Mouse (Mus musculus): ENCODE measurements around the gene Ap3b1.

The Ap3b1 gene

DNA sequence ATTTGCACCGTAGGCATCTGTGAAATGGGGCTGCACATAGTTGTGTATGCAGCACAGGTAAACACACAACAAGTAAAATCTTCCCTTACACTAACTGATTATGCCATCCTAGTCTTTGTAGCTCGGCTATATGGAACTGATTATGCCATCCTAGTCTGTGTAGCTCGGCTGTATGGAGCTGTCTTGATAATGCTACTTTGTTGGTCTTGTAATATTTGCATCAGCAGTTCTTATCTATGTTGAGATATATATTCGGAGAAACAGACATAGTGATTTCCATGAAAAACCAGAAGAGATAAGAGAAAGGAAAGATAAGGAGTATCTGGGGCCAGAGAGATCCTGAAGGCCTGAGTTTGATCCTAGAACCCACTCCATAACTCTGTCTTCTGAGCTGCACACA is 178.6 kb downstream of the Ap3b1 start:
- no peak for DNase-seq (ENCODE audit: low spot score in 2 of 2)

DNA sequence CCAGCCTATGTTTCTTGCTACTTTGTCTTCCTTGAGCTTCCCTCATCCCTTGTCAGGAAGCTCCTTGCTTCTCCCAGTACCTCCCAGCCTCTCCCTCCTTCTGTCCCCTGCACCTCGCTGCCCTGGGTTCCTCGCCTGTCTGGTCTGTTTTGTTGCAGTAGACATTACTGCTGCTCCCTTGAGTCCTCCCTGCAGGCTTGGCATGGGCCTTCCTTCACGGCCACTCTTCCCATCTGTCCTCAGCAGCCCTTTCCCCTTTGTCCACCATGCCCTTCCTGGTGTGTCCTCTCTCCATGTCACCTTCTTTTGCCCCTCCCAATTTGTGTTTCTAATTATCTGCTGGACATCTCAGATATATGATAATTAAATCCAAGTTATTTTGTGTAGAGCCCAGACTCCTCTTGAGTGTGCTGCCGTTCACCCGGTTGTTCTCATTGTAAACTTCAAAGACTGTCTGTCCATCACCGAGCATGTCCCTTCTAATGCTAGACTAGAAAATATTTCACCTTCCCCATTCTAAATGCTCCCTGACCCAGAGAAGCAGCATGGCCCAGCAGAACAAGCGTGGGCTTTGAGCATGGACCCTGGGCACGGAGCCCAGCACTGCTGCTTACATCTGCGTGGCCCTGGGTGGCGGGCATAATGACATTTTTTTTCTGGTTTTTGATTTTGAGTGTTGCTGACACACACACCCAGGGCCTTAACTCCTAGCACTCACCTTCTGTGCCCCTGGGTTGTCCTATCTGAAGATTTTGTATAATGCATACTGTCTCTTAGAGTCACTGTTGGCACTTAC is 181.3 kb downstream of the Ap3b1 start:
- DNase-seq (ENCODE audit: low spot score in 2 of 2): no peak

DNA sequence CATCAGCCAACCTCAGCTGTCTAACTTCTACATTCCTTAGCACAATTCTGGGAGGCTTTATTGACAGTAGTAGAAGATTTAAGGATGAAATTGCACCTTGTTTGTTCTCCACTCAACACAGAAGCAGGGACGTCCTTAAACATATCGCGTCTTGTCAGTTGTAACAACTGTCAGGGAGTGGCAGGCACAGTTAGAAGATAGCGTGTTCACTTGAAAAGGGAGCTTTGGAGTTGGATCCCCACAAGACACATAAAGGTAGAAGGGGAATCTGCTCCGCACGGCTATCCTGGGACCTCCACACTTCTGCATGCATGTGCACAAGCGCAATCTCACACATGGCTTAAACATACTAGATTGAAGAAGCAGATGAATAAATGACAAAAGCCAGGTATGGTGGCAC is 183.3 kb downstream of the Ap3b1 start:
- no peak for DNase-seq (ENCODE audit: low spot score in 2 of 2)

DNA sequence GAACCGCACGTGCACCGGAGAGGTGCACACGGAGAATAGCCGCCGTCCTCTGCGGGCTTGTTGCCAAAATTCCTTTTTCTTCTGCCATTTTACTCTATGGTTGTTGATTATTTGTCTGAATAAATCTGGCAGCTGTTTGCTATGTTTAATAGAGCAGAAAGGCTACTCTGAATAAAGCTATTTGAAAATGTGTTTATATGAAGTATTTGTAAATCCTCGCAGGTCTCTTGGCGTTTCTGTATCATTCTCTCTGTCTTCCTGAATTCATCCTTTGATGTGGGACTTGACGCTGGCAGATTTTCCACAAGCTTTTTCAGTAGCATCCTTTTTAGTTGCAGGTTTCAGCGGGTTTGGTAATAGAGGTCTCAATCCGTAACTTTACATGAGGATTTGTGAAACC is 185.5 kb downstream of the Ap3b1 start:
- DNase-seq (ENCODE audit: low spot score in 2 of 2): no peak

DNA sequence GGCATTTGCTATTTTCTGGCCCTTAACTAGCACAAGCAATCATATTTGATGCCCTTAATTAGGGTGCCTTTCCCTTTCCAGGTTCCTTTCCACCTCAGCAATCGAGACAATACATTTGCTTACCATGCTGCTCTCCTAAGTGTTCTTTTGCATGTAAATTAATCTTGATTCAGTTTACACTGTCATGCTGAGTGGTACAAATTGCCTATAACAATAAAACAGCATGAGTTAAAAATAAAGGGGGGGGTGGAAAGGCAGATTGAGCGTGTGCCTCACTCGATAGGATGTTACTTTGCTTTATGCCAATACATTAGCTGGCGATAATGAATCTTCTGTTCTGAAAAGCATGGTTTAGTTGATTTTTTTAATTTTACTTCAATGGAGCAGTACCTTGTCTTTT is 187.0 kb downstream of the Ap3b1 start:
- DNase-seq (ENCODE audit: low spot score in 2 of 2): no peak

DNA sequence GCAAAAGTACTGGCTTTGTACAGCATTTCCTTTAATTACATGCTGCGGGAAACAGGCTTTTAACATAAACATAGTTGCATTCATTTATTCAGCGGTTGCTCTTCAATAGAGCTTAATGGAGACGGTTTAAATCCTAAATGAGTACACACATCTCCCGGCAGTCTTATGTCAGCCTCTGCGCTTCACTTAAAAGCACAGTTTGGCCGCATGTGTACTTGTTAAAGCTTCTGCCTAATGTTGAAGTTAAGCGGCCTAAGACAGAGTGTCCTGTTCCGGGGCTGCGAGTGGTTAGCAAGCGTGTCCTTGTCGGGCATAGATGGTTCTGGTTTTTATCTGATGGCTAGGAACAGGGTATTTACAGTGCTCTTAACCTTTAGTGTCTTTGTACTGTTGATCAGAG is 187.5 kb downstream of the Ap3b1 start:
- no peak for DNase-seq (ENCODE audit: low spot score in 2 of 2)

DNA sequence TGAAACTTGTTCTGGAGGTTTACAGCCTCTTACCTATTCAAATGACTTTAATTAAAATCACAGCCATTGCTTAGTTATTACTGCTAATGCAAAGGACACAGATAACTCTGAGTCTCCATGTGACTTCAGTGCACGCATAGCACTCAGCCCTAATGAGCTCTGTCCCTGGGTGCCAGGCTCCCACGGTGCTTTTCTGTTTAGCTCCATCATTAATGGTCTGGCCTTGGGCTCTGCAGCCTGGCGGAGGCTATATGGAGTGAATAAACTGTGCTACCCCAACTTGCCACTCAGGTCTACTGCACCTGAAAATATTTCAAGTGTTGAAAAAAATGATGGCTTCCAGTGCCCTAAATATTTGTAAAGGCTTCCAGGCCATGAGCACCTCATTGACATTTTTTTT is 190.8 kb downstream of the Ap3b1 start:
- DNase-seq (ENCODE audit: low spot score in 2 of 2): no peak

DNA sequence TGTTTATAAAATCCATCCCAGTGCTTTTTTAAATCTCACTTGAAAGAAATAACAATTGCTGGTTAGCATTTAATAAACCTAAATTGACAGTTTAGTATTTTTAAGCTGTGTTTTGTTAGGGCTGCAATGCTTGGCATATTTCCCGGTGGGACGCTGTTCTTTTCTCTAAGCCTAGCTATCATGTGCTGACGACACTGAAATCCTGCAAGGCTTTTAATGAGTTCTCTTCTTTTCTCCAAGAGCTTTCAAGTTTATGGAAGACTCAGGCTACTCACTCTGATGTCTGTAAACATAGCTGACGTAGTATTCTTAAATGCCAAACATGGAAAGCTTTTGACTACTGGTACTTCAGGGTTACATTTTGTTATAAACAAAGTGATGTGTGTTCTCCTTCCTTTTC is 191.3 kb downstream of the Ap3b1 start:
- no peak for DNase-seq (ENCODE audit: low spot score in 2 of 2)

DNA sequence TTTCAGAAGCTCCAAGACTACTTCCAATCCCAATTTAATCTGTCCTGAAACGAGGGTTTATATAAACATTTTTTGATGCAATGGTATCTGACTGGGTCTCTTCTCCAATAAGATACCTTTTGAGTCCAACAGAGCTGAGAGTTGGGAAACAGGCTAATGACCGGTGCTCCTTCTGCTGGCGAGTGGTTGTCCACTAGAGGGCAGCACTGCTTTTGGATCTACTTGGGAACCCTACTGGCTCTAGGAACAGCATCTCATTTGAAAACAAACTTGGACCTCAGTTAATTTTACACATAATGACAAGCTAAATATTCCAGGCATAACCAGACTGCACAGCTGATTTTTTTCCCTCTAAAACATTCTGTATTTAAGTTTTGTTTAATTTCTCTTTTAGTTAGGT is 201.3 kb downstream of the Ap3b1 start:
- DNase-seq (ENCODE audit: low spot score in 2 of 2): peak; percentile 73 to 89

DNA sequence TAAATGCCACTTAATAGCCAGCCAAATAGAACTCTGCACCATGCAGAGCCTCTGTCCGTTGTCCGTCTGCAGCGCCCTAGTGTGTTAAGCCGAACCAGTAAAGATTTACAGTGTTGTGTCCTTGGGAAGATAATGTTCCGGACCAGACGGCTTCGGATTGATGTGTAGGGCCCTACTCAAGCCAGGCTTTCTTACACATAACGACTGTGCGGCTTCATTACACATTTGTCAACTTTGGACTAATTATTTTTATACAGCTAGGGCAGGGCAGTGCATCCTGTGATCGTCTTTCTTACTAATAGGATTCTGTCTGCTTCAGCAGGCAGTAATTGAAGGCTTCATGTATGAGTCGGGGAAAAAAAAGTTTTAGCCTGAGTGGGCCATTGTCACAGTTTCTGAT is 202.1 kb downstream of the Ap3b1 start:
- DNase-seq (ENCODE audit: low spot score in 2 of 2): no peak

DNA sequence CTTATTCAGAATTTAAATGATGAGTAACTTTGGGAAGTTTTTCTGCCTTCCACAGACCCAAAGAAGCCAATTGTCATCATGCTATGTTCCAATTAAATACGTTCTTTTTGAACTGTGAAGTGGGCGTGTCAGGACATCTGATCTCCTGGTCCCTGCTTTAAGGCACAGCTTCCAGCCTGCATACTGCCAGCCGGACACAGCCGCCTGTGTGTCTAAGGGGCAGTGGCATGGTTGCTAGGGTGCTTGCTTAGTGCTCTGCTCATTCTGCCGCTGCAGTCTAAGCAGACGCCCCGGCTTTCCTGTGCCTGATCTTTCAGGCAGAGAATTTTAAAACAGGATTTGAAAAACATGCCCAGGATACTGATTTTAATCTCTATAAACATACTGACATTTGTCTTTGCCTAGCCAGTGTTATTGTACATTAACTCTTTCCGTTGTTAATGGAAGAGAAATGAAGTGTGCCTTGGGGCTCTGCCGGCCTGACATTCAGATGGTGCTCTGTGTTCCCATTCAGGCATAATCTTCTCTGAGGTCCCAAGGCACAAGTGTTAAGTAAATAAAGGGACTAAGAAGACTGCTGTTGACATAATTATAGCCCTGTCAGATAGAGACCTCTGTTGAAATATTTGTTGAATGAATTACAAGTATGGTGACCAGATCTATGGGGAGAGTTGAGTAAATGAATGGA is 204.0 kb downstream of the Ap3b1 start:
- no peak for DNase-seq (ENCODE audit: low spot score in 2 of 2)

DNA sequence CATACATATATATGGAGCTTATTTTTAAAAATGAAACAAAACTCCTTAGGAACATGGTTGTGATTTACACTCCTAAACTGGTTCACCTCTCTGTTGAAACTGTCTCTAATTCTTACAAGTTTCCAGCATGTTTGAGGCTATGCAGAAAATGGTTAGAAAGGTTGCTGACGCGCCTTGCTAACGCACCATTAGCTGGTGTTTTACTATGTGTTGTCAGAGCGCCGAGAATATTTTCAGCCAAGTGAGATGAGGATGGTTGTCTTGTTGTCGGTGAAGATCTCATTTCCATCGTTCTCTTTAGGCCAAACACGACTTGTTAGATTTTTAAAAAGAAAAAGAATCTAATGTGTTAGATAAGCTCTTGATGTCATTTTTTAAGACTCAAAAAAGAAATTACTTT is 205.1 kb downstream of the Ap3b1 start:
- no peak for DNase-seq (ENCODE audit: low spot score in 2 of 2)

DNA sequence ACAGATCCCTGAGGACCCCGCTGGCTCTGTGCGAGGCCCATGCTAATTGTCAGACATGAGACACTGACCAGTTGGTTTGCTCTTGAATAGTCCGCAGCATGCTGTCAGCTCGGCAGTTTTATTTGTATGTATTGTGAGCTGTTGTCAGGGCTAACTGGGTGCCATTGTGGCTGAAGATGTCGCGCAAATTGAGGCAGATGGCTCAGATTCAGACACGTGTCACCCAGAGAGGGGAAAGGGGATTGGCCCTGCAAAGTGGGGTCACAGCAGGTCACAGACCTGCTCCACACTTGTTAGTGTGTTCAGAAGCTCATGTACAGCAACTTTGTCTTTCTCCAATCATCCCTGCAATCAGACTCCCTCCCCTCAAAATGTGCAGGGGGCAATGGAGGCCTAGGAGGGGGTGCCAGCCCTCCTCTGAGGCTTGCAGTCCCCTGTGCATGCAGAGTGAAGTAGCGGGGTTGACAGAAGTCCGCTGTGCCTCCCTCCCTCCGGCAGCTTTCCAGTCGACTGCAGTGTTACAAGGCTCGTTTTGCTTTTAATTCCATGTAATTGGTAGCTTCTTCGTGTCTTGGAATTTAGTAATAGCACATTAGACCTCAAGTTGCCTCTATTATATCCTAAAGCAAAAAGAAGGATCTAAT is 205.7 kb downstream of the Ap3b1 start:
- DNase-seq (ENCODE audit: low spot score in 2 of 2): no peak

DNA sequence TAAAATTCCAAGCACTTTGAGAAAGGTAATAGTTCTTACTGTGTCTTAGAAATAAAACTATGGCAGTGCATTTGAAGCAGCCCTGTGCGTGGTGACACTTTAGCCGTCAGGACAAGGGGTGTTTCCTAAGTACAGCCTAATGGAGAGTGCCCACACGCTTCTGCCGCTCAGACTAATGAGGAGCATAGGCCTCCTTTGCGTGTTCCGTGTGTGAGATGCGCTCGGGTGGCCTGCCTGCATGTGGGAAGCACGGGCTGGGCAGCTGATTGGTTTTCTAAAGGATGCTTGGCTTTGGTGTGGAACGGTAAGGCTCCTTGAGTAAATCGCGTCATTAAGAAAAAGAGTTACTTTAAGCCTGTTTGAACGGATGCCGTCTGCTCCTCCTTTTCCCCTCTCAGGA is 206.4 kb downstream of the Ap3b1 start:
- DNase-seq (ENCODE audit: low spot score in 2 of 2): no peak

DNA sequence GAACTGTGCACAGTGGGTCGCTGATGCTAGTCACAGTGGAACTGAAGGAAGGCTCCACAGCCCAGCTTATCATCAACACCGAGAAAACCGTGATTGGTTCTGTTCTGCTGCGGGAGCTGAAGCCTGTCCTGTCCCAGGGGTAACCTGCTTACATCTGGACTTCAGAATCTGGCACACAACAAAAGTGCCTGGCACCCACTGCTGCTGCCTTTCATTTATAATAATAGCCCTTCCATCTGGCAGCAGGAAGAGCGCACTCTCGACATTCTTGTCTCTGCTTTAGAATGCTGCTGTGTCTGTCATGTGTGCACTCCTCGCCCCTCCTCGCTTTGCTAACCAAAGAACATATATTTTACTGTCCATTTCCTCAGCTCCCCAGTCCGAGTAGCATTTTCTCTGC is 206.9 kb downstream of the Ap3b1 start:
- no peak for DNase-seq (ENCODE audit: low spot score in 2 of 2)

DNA sequence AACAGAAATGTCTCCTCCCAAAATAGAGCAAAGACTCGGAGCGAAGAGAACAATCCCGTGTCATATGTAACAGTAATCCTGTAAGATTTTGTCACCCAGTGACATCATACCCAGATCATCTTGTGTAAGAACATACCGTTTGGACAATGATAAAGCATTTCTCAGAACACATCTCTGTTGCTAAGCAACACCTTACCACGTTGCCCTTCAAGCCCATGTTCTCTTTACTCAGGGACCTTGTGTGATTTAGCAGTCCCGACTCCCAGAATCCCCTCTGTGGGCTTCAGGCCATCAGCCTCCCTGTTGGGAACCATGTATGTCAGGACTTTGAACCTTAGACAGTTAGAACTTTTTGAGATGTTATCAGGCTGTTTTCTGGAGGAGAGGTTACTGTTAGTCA is 209.0 kb downstream of the Ap3b1 start:
- DNase-seq (ENCODE audit: low spot score in 2 of 2): no peak

DNA sequence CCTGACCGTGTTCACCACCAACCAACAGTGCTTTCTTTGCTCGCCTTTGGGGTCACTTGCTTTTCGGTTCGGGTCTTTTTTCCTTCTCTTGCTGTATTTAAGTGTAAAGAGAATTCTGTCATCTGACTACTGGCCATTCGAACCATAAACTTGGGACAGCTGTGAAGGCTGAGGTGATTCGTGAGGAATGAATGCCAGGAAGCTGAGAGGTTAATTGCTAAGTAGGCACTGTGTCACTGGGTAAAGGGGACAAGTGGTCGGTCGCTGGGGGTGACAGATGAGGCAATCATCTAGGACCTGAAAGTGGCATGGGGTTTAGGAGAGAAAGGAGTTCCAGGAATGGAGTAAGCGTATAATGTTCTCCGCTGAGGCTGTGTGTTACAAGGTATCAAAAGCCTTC is 212.2 kb downstream of the Ap3b1 start:
- no peak for DNase-seq (ENCODE audit: low spot score in 2 of 2)

DNA sequence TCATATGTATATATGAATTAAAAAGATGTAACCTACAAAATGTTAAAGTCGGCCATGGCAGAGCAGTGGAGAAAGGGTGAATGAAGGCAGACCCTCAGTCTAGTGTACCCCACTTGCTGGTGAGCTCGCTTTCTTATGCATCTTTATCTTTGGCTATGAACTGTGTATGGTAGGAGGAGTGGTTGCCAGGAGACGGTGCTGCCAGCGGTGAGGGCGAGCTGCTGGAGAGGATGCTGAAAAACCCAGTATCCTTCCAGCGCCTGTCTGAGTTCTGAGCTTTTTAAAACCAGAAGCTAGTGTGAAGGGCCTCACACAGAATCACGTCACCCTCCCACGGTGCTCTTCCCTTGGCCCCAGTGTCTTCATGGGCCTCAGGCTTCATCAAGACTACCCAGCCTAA is 214.6 kb downstream of the Ap3b1 start:
- peak; percentile 54 to 68 for DNase-seq (ENCODE audit: low spot score in 2 of 2)

DNA sequence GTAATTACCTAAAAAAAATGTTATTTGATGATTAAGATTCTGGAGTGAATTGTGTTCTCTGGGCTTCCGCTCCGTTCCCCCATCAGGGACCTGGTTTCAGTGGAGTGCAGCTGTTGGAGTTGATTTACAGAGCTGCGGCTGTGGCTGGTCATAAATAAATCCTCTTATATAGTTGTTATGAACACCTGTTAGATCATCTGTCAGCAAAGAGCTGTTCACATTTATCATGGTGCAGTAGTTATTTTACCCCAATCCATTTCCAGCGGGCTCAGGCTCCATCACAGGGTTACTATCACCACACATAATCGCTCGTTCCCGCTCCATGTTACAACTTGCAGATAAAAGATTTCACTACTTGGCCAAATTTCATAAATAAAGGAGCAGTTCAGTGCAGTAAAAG is 215.1 kb downstream of the Ap3b1 start:
- DNase-seq (ENCODE audit: low spot score in 2 of 2): no peak

DNA sequence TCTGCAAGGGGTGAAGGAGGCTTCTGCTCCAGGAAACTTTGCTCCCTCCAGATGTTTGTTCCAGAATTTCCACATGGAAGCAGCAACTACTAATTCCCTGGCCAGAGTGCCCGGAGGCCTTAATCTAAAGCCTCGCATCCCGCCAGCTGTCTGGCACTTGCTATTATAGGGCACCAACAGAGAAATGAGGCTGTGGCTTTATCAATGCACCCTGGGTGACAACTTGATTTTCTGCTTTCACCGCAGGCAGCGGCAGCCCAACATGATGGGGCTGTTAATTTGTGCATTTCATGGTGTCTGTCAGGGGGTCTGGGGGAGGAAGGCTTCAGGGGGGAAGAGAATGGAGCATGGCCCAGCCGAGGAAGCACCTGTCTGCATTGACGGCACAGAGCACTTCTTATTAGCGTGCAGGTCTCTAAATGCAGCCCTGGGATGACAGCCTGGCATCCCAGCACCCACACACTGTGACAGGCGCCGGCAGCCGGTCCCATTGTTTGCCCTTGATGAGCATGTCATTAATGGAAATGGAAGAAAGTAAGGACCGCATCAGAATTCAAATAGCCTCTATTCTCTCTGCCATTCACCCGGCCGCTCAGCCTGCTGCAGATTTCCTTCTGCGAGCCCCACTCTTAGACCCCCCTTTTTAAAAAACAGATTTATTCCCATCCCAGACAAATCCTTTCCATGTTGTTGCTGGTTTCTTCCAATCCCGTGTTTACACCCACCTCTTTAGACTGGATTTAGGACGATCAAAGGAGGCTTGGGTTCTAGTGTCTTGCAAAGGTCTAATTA is 217.0 kb downstream of the Ap3b1 start:
- no peak for DNase-seq (ENCODE audit: low spot score in 2 of 2)

DNA sequence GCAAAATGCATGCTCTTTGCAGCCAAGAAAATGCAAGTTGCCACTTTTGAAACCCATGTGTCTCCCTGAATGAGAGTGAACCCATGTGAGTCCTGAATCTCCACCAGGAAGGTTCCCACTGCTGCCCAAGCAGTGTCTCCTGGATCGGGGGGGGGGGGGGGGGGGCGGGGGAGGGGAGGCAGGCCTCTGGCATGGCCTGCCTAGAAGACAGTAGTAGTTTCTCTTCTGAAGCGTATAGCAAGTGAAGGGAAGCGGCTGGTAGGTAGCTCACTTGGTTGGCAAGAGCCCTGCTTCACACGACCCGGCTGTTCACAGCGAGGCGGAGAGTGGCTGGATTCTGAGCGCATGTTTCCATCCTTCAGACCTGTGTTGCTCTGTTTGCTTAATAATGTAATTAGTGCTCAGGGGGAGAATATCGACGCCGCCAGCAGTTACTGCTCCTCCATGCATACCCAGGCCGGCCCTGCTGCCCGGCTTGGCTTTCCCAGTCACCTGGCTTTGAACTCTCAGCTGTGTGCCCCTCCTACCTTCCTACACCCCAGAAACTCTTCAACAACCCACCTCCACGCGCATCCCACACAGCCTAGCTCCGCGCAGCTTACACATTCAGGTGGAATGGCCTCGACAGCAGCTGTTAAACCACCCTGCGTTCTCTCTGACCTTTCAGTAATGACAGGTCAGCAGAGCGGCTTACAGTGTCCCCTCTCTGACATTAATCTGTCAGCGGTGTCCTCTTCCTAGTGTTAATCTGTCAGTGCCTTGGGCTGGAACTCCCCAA is 217.8 kb downstream of the Ap3b1 start:
- no peak for DNase-seq (ENCODE audit: low spot score in 2 of 2)

DNA sequence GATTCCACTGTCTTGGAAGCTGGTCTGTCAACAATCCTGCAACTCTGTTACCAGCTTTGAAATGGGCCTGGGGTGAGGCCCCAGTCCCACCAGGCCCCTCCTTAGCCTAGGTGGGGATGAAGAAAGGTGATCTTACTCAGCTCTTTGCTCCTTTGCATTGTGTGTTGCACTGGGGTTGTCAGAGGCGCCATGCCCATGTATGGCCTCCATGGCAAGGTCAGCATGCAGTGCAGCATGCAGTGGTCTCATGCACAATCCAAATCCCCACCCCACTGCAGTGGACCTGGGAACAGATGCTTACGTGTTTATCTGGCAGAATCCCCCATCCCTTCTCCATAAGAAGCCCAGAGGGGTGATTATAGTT is 218.4 kb downstream of the Ap3b1 start:
- DNase-seq (ENCODE audit: low spot score in 2 of 2): no peak
